Mouse (Mus musculus): Measurements from ENCODE around the gene Ccpg1.
A peak's percentile ranks its signal among the peaks of the same experiment; 100 is the strongest.

DNA sequence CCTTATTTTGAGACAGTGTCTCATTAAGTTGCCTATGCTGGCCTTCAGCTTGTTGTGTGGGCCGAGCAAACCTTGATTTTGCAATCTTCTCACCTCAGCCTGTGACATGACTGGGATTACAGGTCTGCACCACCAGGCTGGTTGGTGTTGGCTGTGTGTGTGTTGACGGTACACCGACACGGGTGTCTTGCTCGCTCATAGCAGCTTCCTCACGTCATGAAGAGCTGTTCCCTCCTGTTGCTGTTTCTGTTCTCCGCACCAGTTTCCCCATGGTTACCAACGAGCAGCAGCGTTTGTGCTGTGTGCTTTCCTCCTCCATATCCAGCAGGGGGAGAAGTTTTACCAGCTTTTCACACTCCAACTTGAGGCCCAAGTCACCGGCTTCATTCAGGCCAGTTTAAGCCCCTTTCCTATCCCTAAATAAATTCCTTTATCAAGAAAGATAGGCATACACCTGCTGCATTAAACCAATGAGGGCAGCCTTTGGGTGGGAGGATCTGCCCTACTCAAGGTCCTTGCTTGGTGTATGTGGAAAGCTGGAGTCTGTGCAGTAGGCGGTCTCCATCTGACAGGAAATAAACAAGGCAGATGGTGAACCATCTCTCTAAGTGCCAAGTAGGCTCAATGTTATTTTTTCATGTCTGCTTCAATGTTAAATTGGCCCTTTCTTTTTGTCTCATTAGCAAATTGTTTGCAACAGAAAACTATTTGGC, 16.7 kb upstream of the Ccpg1 start:
- TF ChIP-seq CTCF (IDR thresholded peaks at IDR 0.05; ENCODE audit: borderline replicate concordance, extremely low read depth, insufficient read depth, insufficient read length) (peak; percentile 71), POLR2A (IDR thresholded peaks at IDR 0.05; ENCODE audit: borderline replicate concordance, extremely low read depth, insufficient read depth, insufficient read length, poor library complexity, severe bottlenecking) (no peak)
